Mouse (Mus musculus) spleen, postnatal 14 days (tissue): Measurements from ENCODE around the gene Calm5.
"Not testable (repeated sequence)": the region's sequence is repeated elsewhere in the genome, so short reads cannot be mapped to it uniquely, and the experiment has no call there.

Experiments used
- DNase-seq, 2 experiments: peaks; one replicate each; pipeline ENCODE4 v3.0.0; 2021 to 2022; ENCODE audit warnings: low spot score in 2 of 2

Calm5 gene

GRCm38 (mm10) chr13:3865648-3866354 is 11.8 kb downstream of the Calm5 start:
- DNase-seq, result no peak

DNA sequence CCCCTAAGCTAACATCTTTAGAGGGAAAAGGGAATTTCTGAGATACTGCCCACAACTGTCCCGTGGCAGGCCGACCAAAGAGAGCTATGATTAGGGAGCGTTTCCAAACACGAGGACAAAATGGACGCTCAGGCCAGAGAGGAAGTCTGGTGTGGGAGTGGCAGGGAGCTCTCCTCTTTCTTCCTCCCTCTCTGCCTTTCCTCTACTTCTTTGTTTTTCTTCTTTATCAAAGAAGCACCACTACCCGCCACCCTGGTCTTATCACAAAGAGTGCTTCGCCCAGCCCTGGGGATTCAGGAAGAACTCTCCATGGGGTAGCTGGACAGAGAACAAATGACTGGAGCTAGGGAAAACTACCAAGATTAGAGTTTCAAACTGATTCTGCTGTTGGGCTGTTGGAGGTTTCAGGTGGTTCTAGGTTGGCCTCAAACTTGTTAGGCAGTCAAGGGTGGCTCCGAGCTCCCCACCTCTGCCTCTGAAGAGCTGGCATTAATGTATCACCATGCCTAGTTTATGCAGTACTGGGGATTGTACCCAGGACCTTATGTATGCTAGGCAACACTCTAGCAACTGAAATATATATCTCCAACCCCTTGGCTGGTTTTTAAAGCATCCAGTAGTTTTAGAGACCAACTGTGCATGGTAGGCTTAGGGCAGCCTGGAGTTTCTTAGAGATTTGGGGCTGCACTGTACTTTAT is 12.5 kb downstream of the Calm5 start:
- DNase-seq, result no peak

- peak in 1 of 2 experiments; percentile 25 for DNase-seq
Observed at GRCm38 (mm10) chr13:3867158-3867557, 13.2 kb downstream of the Calm5 start.

- DNase-seq, result no peak
Observed at GRCm38 (mm10) chr13:3869901-3870300, 15.9 kb downstream of the Calm5 start.

GRCm38 (mm10) chr13:3872832-3873231 is 18.9 kb downstream of the Calm5 start:
- DNase-seq, result no peak

DNA sequence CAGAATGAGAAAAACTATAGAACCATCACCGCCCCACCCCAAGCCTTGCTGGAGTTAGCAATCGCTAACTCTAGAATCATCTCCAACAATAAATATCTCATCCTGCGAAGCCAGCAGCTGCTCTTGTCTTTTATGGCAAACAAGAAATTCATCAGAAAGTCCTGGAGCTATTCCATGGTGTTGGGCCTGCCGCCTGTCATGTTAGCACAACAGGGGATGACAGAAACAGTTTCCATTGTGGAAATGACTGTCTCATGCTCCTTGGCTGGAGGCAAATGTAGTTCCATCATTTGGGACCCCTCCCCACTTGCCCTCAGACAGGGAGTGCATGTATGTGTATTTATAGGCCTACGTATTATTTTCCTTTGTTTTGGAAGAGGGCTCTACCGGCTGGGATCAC is 22.5 kb downstream of the Calm5 start:
- no peak for DNase-seq

DNA sequence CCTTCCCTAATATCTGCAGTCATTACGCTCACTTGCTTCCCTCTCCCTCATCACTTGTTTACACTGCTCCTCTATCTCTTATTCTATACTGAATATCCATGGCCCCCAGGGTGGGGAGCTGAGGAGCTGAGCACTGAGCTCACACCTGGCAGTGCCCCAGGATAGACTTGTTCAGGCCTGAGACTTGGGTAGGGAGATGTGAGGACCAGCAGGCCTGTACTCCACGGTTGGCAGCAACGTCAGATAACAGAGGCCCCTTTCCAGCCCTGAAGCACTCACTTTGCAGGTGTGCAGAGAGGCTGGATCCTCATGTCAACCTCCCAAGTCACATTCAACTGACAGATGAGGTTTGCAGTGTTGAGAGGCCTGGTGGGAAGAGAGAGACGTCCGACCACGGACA is 23.2 kb downstream of the Calm5 start:
- DNase-seq, result no peak

- DNase-seq, result no peak
Observed at GRCm38 (mm10) chr13:3877679-3878220, 23.8 kb downstream of the Calm5 start.

- no peak for DNase-seq
Observed at GRCm38 (mm10) chr13:3886663-3887062, 32.7 kb downstream of the Calm5 start.

- no peak for DNase-seq
Observed at GRCm38 (mm10) chr13:3889111-3889510, 35.1 kb downstream of the Calm5 start.

- no peak for DNase-seq
Observed at GRCm38 (mm10) chr13:3890061-3890460, 36.1 kb downstream of the Calm5 start.

DNA sequence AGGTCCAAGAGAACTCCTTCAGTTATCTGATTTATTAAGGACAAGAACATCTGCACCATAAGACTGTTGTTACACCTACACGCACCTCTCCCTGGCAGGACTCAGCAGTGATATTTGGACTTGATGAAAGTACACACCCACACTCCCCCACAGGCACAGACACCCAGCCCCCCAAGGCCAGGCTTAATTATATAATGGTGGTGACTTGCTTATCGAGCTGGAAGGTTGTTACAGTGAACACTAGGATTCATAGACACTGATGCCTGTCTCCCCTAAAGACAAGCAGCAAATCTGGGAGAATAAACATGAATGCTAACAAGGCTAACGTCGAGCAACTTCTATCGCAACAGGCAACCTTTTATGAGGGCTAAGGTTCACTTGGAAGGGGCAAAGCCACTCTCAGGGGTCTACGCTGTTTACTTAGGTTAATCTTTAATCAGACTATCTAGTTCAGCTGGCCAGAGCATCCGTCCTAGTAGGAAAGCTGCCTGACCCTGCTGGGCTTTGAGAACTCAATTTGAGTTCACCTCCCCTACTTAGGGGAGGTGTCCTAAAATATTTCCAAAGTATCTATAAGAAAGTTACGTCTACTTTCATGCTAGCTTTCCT is 37.6 kb downstream of the Calm5 start:
- no peak for DNase-seq

DNA sequence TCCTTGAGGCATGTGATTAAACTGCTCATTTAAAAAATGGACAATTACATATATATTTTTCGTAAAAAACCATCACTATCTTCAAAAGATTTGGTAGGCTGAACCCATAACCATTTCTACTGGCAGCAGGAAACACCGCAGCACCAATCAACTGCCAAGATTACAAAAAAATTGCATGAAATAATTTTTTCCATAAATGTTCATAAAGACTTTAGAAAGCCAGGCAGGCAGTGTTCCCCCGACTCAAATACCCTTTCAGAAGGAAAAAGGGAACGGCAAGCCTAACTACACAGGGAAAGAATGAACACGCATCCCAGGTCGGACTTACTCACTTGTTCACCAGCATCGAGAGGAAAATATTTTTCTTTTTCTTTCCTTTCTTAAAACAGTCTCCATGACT is 38.6 kb downstream of the Calm5 start:
- DNase-seq, result no peak

- peak; percentile 87 to 89 for DNase-seq
Observed at GRCm38 (mm10) chr13:3893126-3893734, 39.3 kb downstream of the Calm5 start.

- no peak for DNase-seq
Observed at GRCm38 (mm10) chr13:3894549-3894948, 40.6 kb downstream of the Calm5 start.

- DNase-seq, result no peak
Observed at GRCm38 (mm10) chr13:3895397-3895980, 41.5 kb downstream of the Calm5 start.

GRCm38 (mm10) chr13:3896032-3896431 is 42.1 kb downstream of the Calm5 start:
- DNase-seq, result no peak

DNA sequence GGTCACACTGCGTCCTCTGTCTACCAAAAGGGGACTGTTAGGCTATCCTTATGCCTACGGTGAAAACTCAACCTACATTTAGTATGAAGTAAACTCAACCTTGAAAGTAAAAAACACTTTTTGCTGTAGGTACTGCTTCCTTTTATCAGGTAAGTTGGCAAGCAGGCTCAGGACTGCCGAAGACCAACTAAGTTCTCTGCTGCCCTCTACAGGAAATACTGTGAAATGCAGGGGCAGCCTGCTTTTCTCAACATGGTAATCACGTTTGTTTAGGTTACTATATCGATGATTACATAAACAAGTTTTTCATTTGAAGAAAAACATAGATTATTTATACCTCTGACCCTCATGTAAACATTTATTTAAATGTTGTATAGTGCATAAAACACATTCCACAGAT is 42.9 kb downstream of the Calm5 start:
- peak; percentile 47 to 68 for DNase-seq

- DNase-seq, result not testable (repeated sequence)
Observed at GRCm38 (mm10) chr13:3898202-3898601, 44.2 kb downstream of the Calm5 start.

GRCm38 (mm10) chr13:3899301-3899700 is 45.3 kb downstream of the Calm5 start:
- DNase-seq, result no peak
